Mouse (Mus musculus): ENCODE measurements around the gene Slc9a8. TPM values are rescaled to one million over a fixed set of nuclear protein-coding genes. Genes with fewer than 3 reads are reported as not detected.

The Slc9a8 gene
- polyA plus RNA-seq, 1 experiment = 19.0 TPM

DNA sequence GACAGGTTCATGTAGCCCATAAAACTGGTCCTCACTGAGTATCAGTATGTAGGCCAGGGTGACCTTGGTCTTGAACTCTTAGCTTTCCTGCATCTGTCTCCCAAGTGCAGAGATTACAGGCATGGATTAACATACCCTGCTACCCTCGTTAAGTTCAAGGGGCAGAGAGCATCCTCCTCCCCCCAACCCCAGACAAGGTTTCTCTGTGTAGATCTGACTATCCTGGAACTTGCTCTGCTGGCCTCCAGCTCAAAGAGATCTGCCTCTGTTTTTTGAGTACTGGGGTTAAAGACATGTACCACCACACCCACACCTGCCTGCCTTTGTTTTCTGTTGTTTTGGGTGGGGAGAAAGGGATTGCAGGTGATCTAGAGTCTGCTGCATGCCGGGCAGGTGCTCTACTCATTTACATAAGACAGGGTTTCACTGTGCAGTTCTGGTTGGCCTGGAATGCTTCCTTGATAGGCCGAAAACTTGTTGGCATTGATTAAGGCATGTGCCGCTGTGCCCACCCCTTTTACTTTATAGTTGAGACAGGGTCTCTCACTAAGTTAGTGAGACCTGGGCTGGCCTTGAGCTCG, 1.6 kb downstream of the Slc9a8 start:
- TF ChIP-seq MYOD1 (IDR thresholded peaks at IDR 0.05; ENCODE audit: control insufficient read depth, insufficient read length, low read depth) (no peak), USF1 (IDR thresholded peaks at IDR 0.05; ENCODE audit: low read depth) (no peak), CTCF (IDR thresholded peaks at IDR 0.05; ENCODE audit: control insufficient read depth, insufficient read depth, insufficient read length) (no peak), FOSL1 (IDR thresholded peaks at IDR 0.05; ENCODE audit: insufficient read depth, low read length, poor library complexity, severe bottlenecking) (no peak), MYOG (IDR thresholded peaks at IDR 0.05; ENCODE audit: control insufficient read depth, extremely low read depth, insufficient read length) (no peak), CEBPB (IDR thresholded peaks at IDR 0.05; ENCODE audit: low read depth) (no peak), MAX (IDR thresholded peaks at IDR 0.05) (no peak)
- no peak overlapping the region for H3K4me3 ChIP-seq (ENCODE audit: insufficient read depth, poor library complexity, severe bottlenecking)
- H3K79me3 ChIP-seq (ENCODE audit: low read depth) = peaks cover 16% of the 10 kb centered on the region
- peaks cover 27% of the 10 kb centered on the region for H3K79me2 ChIP-seq (ENCODE audit: control insufficient read depth, insufficient read depth)
- peaks cover 43% of the 10 kb centered on the region for H3K36me3 ChIP-seq (ENCODE audit: control insufficient read depth, insufficient read depth)
- no peaks in the 10 kb centered on the region for H3K27me3 ChIP-seq (ENCODE audit: control insufficient read depth, insufficient read depth, insufficient read length)
- no peak overlapping the region for H3ac ChIP-seq (ENCODE audit: control insufficient read depth, insufficient read length, low read depth)

DNA sequence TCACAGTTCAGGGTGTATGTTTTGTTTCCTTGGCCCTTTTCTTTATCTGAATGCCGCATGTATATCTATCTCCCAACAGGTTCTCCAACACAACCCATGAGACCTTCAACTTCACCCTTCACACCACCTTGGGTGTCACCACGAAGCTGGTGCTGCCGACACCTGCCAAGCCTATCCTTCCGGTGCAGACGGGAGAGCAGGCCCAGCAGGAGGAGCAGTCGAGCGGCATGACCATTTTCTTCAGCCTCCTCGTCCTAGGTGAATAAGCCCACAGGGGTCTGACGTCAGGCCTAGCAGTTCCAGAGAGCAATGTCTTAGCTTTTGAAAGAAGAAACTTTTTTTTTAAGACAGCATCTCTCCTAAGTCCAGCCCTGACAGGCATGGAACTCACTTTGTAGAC, 2.5 kb downstream of the Slc9a8 start:
- Histone ChIP-seq H3ac (ENCODE audit: control insufficient read depth, insufficient read length, low read depth) (no peak overlapping the region), H3K27me3 (ENCODE audit: control insufficient read depth, insufficient read depth, insufficient read length) (no peaks in the 10 kb centered on the region), H3K79me2 (ENCODE audit: control insufficient read depth, insufficient read depth) (peaks cover 27% of the 10 kb centered on the region), H3K4me3 (ENCODE audit: insufficient read depth, poor library complexity, severe bottlenecking) (no peak overlapping the region), H3K36me3 (ENCODE audit: control insufficient read depth, insufficient read depth) (peaks cover 52% of the 10 kb centered on the region), H3K79me3 (ENCODE audit: low read depth) (peaks cover 16% of the 10 kb centered on the region)
- TF ChIP-seq CTCF (IDR thresholded peaks at IDR 0.05; ENCODE audit: control insufficient read depth, insufficient read depth, insufficient read length) (no peak), FOSL1 (IDR thresholded peaks at IDR 0.05; ENCODE audit: insufficient read depth, low read length, poor library complexity, severe bottlenecking) (no peak), MYOG (IDR thresholded peaks at IDR 0.05; ENCODE audit: control insufficient read depth, extremely low read depth, insufficient read length) (no peak), CEBPB (IDR thresholded peaks at IDR 0.05; ENCODE audit: low read depth) (no peak), USF1 (IDR thresholded peaks at IDR 0.05; ENCODE audit: low read depth) (no peak), MAX (IDR thresholded peaks at IDR 0.05) (no peak), MYOD1 (IDR thresholded peaks at IDR 0.05; ENCODE audit: control insufficient read depth, insufficient read length, low read depth) (no peak)

DNA sequence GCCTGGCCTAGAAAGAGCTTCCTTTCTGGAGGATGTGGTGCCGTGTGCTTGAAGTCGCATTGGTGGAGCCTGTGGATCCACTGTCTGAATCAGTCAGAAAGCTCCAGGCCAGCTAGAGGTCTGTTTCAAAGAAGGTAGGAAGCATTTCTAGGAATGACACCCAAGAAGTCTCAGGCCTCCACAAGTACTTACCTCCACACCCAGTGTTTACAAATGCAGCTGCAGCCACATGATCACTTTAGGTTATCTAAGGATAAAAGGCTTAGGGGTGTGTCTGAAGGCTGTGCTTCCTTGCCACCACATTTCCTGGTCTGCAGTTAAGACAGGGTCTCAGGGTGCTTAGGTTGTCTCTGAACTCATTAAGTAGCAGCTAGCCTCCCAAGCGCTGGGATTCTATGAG, 3.0 kb downstream of the Slc9a8 start:
- Histone ChIP-seq H3K79me3 (ENCODE audit: low read depth) (peaks cover 16% of the 10 kb centered on the region), H3K4me3 (ENCODE audit: insufficient read depth, poor library complexity, severe bottlenecking) (no peak overlapping the region), H3K79me2 (ENCODE audit: control insufficient read depth, insufficient read depth) (peaks cover 27% of the 10 kb centered on the region), H3ac (ENCODE audit: control insufficient read depth, insufficient read length, low read depth) (no peak overlapping the region), H3K36me3 (ENCODE audit: control insufficient read depth, insufficient read depth) (peaks cover 57% of the 10 kb centered on the region), H3K27me3 (ENCODE audit: control insufficient read depth, insufficient read depth, insufficient read length) (no peaks in the 10 kb centered on the region)
- TF ChIP-seq CEBPB (IDR thresholded peaks at IDR 0.05; ENCODE audit: low read depth) (no peak), FOSL1 (IDR thresholded peaks at IDR 0.05; ENCODE audit: insufficient read depth, low read length, poor library complexity, severe bottlenecking) (no peak), USF1 (IDR thresholded peaks at IDR 0.05; ENCODE audit: low read depth) (no peak), MAX (IDR thresholded peaks at IDR 0.05) (no peak), MYOG (IDR thresholded peaks at IDR 0.05; ENCODE audit: control insufficient read depth, extremely low read depth, insufficient read length) (no peak), CTCF (IDR thresholded peaks at IDR 0.05; ENCODE audit: control insufficient read depth, insufficient read depth, insufficient read length) (no peak), MYOD1 (IDR thresholded peaks at IDR 0.05; ENCODE audit: control insufficient read depth, insufficient read length, low read depth) (no peak)

DNA sequence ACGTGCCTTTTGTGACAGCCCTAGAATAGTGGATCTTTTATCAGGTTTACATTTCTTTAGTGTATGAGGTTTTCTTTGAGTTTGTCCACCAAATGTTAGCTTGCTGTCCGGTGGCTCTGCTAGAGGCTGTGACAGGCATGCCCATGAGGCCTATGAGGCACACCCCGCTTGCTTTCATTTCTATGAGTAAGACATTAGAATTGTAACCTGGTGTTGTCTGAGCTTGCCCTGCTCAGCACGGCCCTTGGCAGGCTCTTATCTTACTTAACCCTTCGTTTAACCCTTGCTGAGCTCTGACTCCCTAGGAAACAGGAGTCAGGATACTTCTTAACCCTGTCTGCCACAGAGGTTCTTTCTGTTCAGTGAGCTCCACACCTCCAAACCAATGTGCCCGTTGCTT, 3.9 kb downstream of the Slc9a8 start:
- Histone ChIP-seq H3ac (ENCODE audit: control insufficient read depth, insufficient read length, low read depth) (no peak overlapping the region), H3K79me2 (ENCODE audit: control insufficient read depth, insufficient read depth) (peaks cover 27% of the 10 kb centered on the region), H3K36me3 (ENCODE audit: control insufficient read depth, insufficient read depth) (peaks cover 62% of the 10 kb centered on the region), H3K27me3 (ENCODE audit: control insufficient read depth, insufficient read depth, insufficient read length) (no peaks in the 10 kb centered on the region), H3K79me3 (ENCODE audit: low read depth) (peaks cover 16% of the 10 kb centered on the region), H3K4me3 (ENCODE audit: insufficient read depth, poor library complexity, severe bottlenecking) (no peak overlapping the region)
- TF ChIP-seq MYOD1 (IDR thresholded peaks at IDR 0.05; ENCODE audit: control insufficient read depth, insufficient read length, low read depth) (no peak), CEBPB (IDR thresholded peaks at IDR 0.05; ENCODE audit: low read depth) (no peak), MYOG (IDR thresholded peaks at IDR 0.05; ENCODE audit: control insufficient read depth, extremely low read depth, insufficient read length) (no peak), USF1 (IDR thresholded peaks at IDR 0.05; ENCODE audit: low read depth) (no peak), MAX (IDR thresholded peaks at IDR 0.05) (no peak), FOSL1 (IDR thresholded peaks at IDR 0.05; ENCODE audit: insufficient read depth, low read length, poor library complexity, severe bottlenecking) (no peak), CTCF (IDR thresholded peaks at IDR 0.05; ENCODE audit: control insufficient read depth, insufficient read depth, insufficient read length) (no peak)

DNA sequence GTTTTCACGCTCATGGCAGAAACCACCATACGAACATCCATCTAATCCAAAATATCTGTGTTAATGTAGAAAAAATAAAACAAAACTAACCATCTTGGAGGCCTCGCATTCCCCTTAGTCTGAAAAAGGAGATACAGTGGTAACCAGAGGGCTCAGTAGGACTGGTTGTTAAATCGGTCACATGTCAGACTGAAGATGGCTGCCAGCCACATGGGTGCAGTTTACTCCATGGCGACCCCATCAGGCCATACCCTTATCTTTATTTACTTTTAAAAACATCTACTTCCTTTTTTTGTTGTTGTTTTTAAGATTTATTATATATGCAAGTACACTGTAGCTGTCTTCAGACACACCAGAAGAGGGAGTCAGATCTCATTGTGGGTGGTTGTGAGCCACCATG, 8.1 kb downstream of the Slc9a8 start:
- TF ChIP-seq MAX (IDR thresholded peaks at IDR 0.05) (no peak), CEBPB (IDR thresholded peaks at IDR 0.05; ENCODE audit: low read depth) (no peak), USF1 (IDR thresholded peaks at IDR 0.05; ENCODE audit: low read depth) (no peak), MYOG (IDR thresholded peaks at IDR 0.05; ENCODE audit: control insufficient read depth, extremely low read depth, insufficient read length) (no peak), MYOD1 (IDR thresholded peaks at IDR 0.05; ENCODE audit: control insufficient read depth, insufficient read length, low read depth) (no peak), CTCF (IDR thresholded peaks at IDR 0.05; ENCODE audit: control insufficient read depth, insufficient read depth, insufficient read length) (no peak), FOSL1 (IDR thresholded peaks at IDR 0.05; ENCODE audit: insufficient read depth, low read length, poor library complexity, severe bottlenecking) (no peak)
- Histone ChIP-seq H3K36me3 (ENCODE audit: control insufficient read depth, insufficient read depth) (peaks cover 80% of the 10 kb centered on the region), H3K79me3 (ENCODE audit: low read depth) (no peaks in the 10 kb centered on the region), H3K27me3 (ENCODE audit: control insufficient read depth, insufficient read depth, insufficient read length) (no peaks in the 10 kb centered on the region), H3ac (ENCODE audit: control insufficient read depth, insufficient read length, low read depth) (no peak overlapping the region), H3K4me3 (ENCODE audit: insufficient read depth, poor library complexity, severe bottlenecking) (no peak overlapping the region), H3K79me2 (ENCODE audit: control insufficient read depth, insufficient read depth) (no peaks in the 10 kb centered on the region)
